Mouse (Mus musculus) induced T-regulatory cell, adult 2 months (primary cell): ENCODE data around the gene Rpl13a.
"Not testable (repeated sequence)": the region's sequence is repeated elsewhere in the genome, so short reads cannot be mapped to it uniquely, and the experiment has no call there.

Experiments used
- DNase-seq: peaks from one replicate; pipeline ENCODE4 v3.0.0-alpha.2; 2012; ENCODE audit warnings: low read depth

The Rpl13a gene

GRCm38 (mm10) chr7:45135370-45135769 is 6.8 kb upstream of the Rpl13a start:
- peak; percentile 67 for DNase-seq

- DNase-seq, result peak; percentile 89
Measured at GRCm38 (mm10) chr7:45134544-45135026, 6.0 kb upstream of the Rpl13a start.

- DNase-seq, result peak; percentile 40
Measured at GRCm38 (mm10) chr7:45133446-45134159, 5.0 kb upstream of the Rpl13a start.

GRCm38 (mm10) chr7:45131850-45132249 is 3.3 kb upstream of the Rpl13a start:
- DNase-seq, result no peak

- DNase-seq, result no peak
Measured at GRCm38 (mm10) chr7:45129776-45130512, 1.4 kb upstream of the Rpl13a start.

- DNase-seq, result no peak
Measured at GRCm38 (mm10) chr7:45129318-45129717, 757 bp upstream of the Rpl13a start.

GRCm38 (mm10) chr7:45127700-45128224 is 799 bp downstream of the Rpl13a start:
- DNase-seq, result no peak

GRCm38 (mm10) chr7:45126844-45127699 is 1.5 kb downstream of the Rpl13a start:
- DNase-seq, result peak; percentile 59

GRCm38 (mm10) chr7:45126147-45126843 is 2.3 kb downstream of the Rpl13a start:
- DNase-seq, result peak; percentile 34

- DNase-seq, result not testable (repeated sequence)
Measured at GRCm38 (mm10) chr7:45125649-45126048, 2.9 kb downstream of the Rpl13a start.

- DNase-seq, result peak; percentile 77
Measured at GRCm38 (mm10) chr7:45125144-45125600, 3.4 kb downstream of the Rpl13a start.

- DNase-seq, result peak; percentile 100
Measured at GRCm38 (mm10) chr7:45124224-45125143, 4.1 kb downstream of the Rpl13a start, which contains the start of gene Rps11. Rps11 (minus strand) TSS chr7:45124439.

- peak; percentile 57 for DNase-seq
Measured at GRCm38 (mm10) chr7:45123186-45123570, 5.4 kb downstream of the Rpl13a start.

GRCm38 (mm10) chr7:45122561-45123185 is 5.9 kb downstream of the Rpl13a start:
- DNase-seq, result peak; percentile 29

GRCm38 (mm10) chr7:45121966-45122365 is 6.6 kb downstream of the Rpl13a start:
- no peak for DNase-seq

- peak; percentile 87 for DNase-seq
Measured at GRCm38 (mm10) chr7:45121404-45121803, 7.2 kb downstream of the Rpl13a start.

GRCm38 (mm10) chr7:45119780-45120709 is 8.5 kb downstream of the Rpl13a start:
- peak; percentile 59 for DNase-seq

- no peak for DNase-seq
Measured at GRCm38 (mm10) chr7:45118336-45118735, 10.2 kb downstream of the Rpl13a start.
